17 mouse cellular contexts compared by ENCODE assay signal in the genomic region with DNA sequence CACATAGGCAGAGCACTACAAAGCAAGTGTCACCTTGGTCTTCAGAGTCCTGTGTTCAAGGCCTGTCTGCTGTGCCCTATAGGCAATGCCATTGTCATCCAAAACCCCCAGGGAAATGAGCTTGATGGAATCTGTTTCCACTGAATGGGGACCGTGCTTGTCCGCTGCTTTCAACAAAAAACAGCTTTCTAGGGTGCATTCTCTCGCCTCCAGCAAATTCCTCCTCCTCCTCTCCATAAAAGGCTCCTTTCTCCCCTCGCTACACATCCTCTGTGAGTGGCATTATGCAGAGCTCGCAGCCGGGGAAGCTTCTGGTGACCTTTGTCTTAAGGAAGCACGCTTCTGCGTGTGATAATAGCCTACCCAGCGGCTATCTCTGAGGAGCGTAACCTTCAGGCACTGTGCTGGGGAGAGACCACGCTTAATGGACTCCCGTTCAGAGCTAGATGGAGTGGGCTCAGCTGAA.
A peak's percentile ranks its signal among the peaks of the same experiment; 100 is the strongest.
DNase-seq lines count a peak whose midpoint lies in the region; ATAC-seq and TF ChIP-seq lines count a peak whose summit lies in the region.
"Had no signal": no experiment of that assay in that cellular context is flagged by ENCODE, and none has a peak within 500 bp of the region (broad histone marks: within the 10 kb centered on the region; RNA-seq: fewer than 3 reads in every experiment).

No protein-coding gene starts in this region.

- H3K36me3 ChIP-seq in midbrain, embryonic 10.5 days, result no peaks in the 10 kb centered on the region
- H3K36me3 ChIP-seq in midbrain, postnatal 0 days (ENCODE audit: insufficient read depth, low read length), result no peaks in the 10 kb centered on the region
- H3K36me3 ChIP-seq in hindbrain, embryonic 12.5 days, result no peaks in the 10 kb centered on the region
- H3K36me3 ChIP-seq: neural tube, embryonic 13.5 days had no signal

- 19% methylated on average over 12 of the region's 12 CpGs for WGBS in midbrain, embryonic 10.5 days
- 12% methylated on average over 12 of the region's 12 CpGs for WGBS in midbrain, postnatal 0 days
- 17% methylated on average over 12 of the region's 12 CpGs for WGBS in hindbrain, embryonic 12.5 days

- TF ChIP-seq CTCF in midbrain, postnatal 0 days (IDR thresholded peaks at IDR 0.05), result no peak

- no peak overlapping the region for H3K9ac ChIP-seq in midbrain, postnatal 0 days (replicated peaks; ENCODE audit: low read length, poor library complexity, severe bottlenecking)
- no peak overlapping the region for H3K9ac ChIP-seq in hindbrain, embryonic 12.5 days
- H3K9ac ChIP-seq: lung, embryonic 14.5 days; neural tube, embryonic 13.5 days had no signal

- H3K4me2 ChIP-seq in midbrain, postnatal 0 days (ENCODE audit: low read depth, low read length, poor library complexity, severe bottlenecking), result no peak overlapping the region
- no peak overlapping the region for H3K4me2 ChIP-seq in hindbrain, embryonic 12.5 days (replicated peaks)
- H3K4me2 ChIP-seq: heart, embryonic 11.5 days; lung, embryonic 14.5 days; neural tube, embryonic 13.5 days had no signal

- peaks cover 5% of the 10 kb centered on the region for H3K9me3 ChIP-seq in midbrain, embryonic 10.5 days (replicated peaks)
- no peaks in the 10 kb centered on the region for H3K9me3 ChIP-seq in midbrain, postnatal 0 days (ENCODE audit: low read length)
- no peaks in the 10 kb centered on the region for H3K9me3 ChIP-seq in hindbrain, embryonic 12.5 days (replicated peaks)
- H3K9me3 ChIP-seq: neural tube, embryonic 13.5 days had no signal

- DNase-seq in midbrain, embryonic 10.5 days (ENCODE audit: low spot score), result peak; percentile 33
- no peak for DNase-seq in midbrain, postnatal 0 days (ENCODE audit: low spot score)
- peak; percentile 33 for DNase-seq in embryo, embryonic 9.5 days (ENCODE audit: extremely low spot score)
- peak; percentile 15 for DNase-seq in retina, embryonic 14.5 days (ENCODE audit: low spot score)
- no peak for DNase-seq in ovary, adult 18-20 months (ENCODE audit: low spot score)
- no peak for DNase-seq in urinary bladder, adult 18-20 months (ENCODE audit: low spot score in 2 of 2)
- DNase-seq: cerebellum, adult 11-12 months; gastrocnemius, postnatal 25 days; heart, postnatal 4 days; kidney, adult 2 months; liver; lung, embryonic 14.5 days; thymus, adult 18-20 months had no signal

- H3K4me3 ChIP-seq in midbrain, embryonic 10.5 days, result no peak overlapping the region
- no peak overlapping the region for H3K4me3 ChIP-seq in midbrain, postnatal 0 days (ENCODE audit: low read depth, low read length)
- no peak overlapping the region for H3K4me3 ChIP-seq in hindbrain, embryonic 12.5 days
- H3K4me3 ChIP-seq: neural tube, embryonic 13.5 days had no signal

- ATAC-seq in midbrain, postnatal 0 days (ENCODE audit: low FRiP score), result no peak
- ATAC-seq in hindbrain, embryonic 12.5 days (ENCODE audit: low FRiP score), result peak; percentile 68
- no peak for ATAC-seq in CD4-positive, CD25-positive, alpha-beta regulatory T cell, adult 4 months

- H3K4me1 ChIP-seq in midbrain, embryonic 10.5 days, result peaks cover 20% of the 10 kb centered on the region
- H3K4me1 ChIP-seq in midbrain, postnatal 0 days (ENCODE audit: insufficient read depth, low read length), result no peaks in the 10 kb centered on the region
- H3K4me1 ChIP-seq in hindbrain, embryonic 12.5 days, result peaks cover 12% of the 10 kb centered on the region

- H3K27ac ChIP-seq in midbrain, embryonic 10.5 days (replicated peaks), result peak overlapping the region; percentile 70
- no peak overlapping the region for H3K27ac ChIP-seq in midbrain, postnatal 0 days (ENCODE audit: low read depth, low read length)
- peak overlapping the region; percentile 13; the same call in 1 of the 2 replicates for H3K27ac ChIP-seq in hindbrain, embryonic 12.5 days
- H3K27ac ChIP-seq: neural tube, embryonic 13.5 days had no signal

- H3K27me3 ChIP-seq in midbrain, embryonic 10.5 days (ENCODE audit: low read depth, poor library complexity, severe bottlenecking), result peaks cover 7% of the 10 kb centered on the region; the same call in 1 of the 2 replicates
- no peaks in the 10 kb centered on the region for H3K27me3 ChIP-seq in midbrain, postnatal 0 days (ENCODE audit: insufficient read depth, low read length)
- no peaks in the 10 kb centered on the region for H3K27me3 ChIP-seq in hindbrain, embryonic 12.5 days
- H3K27me3 ChIP-seq: neural tube, embryonic 13.5 days had no signal

Comparison
In these comparisons a context has a peak if more than half of its experiments do, and no peak if none do; other contexts are left out.
1. DNase-seq: peak in midbrain, embryonic 10.5 days (single experiment), embryo, embryonic 9.5 days (single experiment) and retina, embryonic 14.5 days (single experiment); none in midbrain, postnatal 0 days (single experiment), ovary, adult 18-20 months (single experiment) and urinary bladder, adult 18-20 months (0 of 2).